26 mouse cellular contexts compared by ENCODE assay signal in the genomic region with DNA sequence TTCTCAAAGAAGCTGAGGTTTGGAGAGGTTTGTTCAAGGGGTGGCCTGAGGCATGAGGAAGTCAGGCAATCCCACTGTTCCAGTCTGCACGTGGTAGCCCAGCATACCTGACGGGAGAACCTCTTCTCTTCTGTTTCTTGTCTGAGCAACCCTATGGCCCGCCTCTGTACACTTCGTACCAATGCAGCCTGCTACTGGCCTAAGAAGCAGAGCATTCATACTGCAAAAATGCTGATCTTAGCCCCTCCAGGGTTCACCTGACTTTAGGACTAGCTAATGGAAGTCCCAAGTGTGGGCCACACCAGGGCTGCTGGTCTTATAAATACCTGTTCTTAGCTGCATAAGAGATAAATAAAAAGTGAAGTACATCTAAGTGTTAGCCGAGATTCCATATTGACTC. TPM values are rescaled to one million over a fixed set of nuclear protein-coding genes. Genes with fewer than 3 reads are reported as not detected.
DNase-seq lines count a peak whose midpoint lies in the region; ATAC-seq lines count a peak whose summit lies in the region.
"Had no signal": no experiment of that assay in that cellular context is flagged by ENCODE, and none has a peak within 500 bp of the region (broad histone marks: within the 10 kb centered on the region; RNA-seq: fewer than 3 reads in every experiment).

No protein-coding gene starts in this region.

- H3K27ac ChIP-seq in midbrain, embryonic 11.5 days (ENCODE audit: low read depth, low read length): no peak overlapping the region
- H3K27ac ChIP-seq in midbrain, embryonic 16.5 days (ENCODE audit: low read length): no peak overlapping the region
- H3K27ac ChIP-seq: embryonic facial prominence, embryonic 10.5 days; embryonic facial prominence, embryonic 12.5 days; forebrain, embryonic 13.5 days had no signal

- H3K36me3 ChIP-seq in midbrain, embryonic 11.5 days (ENCODE audit: control insufficient read depth, insufficient read depth, low read length): peaks cover 19% of the 10 kb centered on the region
- H3K36me3 ChIP-seq in midbrain, embryonic 16.5 days (ENCODE audit: control insufficient read depth, insufficient read depth, low read length): peaks cover 16% of the 10 kb centered on the region

- no peak overlapping the region for H3K4me3 ChIP-seq in midbrain, embryonic 11.5 days (ENCODE audit: low read depth, low read length)
- H3K4me3 ChIP-seq in midbrain, embryonic 16.5 days (ENCODE audit: low read depth, low read length): no peak overlapping the region
- H3K4me3 ChIP-seq: embryonic facial prominence, embryonic 10.5 days; embryonic facial prominence, embryonic 12.5 days; forebrain, embryonic 13.5 days had no signal

- no peak overlapping the region for H3K9ac ChIP-seq in midbrain, embryonic 11.5 days (ENCODE audit: low read length)
- no peak overlapping the region for H3K9ac ChIP-seq in midbrain, embryonic 16.5 days (ENCODE audit: low read depth, low read length)
- H3K9ac ChIP-seq: embryonic facial prominence, embryonic 12.5 days; forebrain, embryonic 13.5 days had no signal

- H3K4me1 ChIP-seq in midbrain, embryonic 11.5 days (ENCODE audit: control insufficient read depth, insufficient read depth, low read length): no peaks in the 10 kb centered on the region
- H3K4me1 ChIP-seq in midbrain, embryonic 16.5 days (ENCODE audit: control insufficient read depth, insufficient read depth, low read length): no peaks in the 10 kb centered on the region
- H3K4me1 ChIP-seq: embryonic facial prominence, embryonic 10.5 days; embryonic facial prominence, embryonic 12.5 days had no signal

- H3K27me3 ChIP-seq in midbrain, embryonic 11.5 days (ENCODE audit: control insufficient read depth, insufficient read depth, low read length): no peaks in the 10 kb centered on the region
- H3K27me3 ChIP-seq in midbrain, embryonic 16.5 days (ENCODE audit: control insufficient read depth, insufficient read depth, low read depth, low read length): no peaks in the 10 kb centered on the region
- H3K27me3 ChIP-seq: CH12.LX; embryonic facial prominence, embryonic 12.5 days; forebrain, embryonic 13.5 days; Patski had no signal

- ATAC-seq in midbrain, embryonic 11.5 days (ENCODE audit: low FRiP score): no peak
- no peak for ATAC-seq in midbrain, embryonic 16.5 days
- ATAC-seq: activated CD4-positive, CD25-positive, alpha-beta regulatory T cell, adult 4 months; CD4-positive, CD25-positive, alpha-beta regulatory T cell, adult 4 months; forebrain, embryonic 13.5 days; Patski had no signal

- 91% methylated on average over 5 of the region's 5 CpGs for WGBS in midbrain, embryonic 11.5 days
- WGBS in midbrain, embryonic 16.5 days: 79% methylated on average over 5 of the region's 5 CpGs

- H3K9me3 ChIP-seq in midbrain, embryonic 11.5 days (ENCODE audit: control insufficient read depth, low read length): no peaks in the 10 kb centered on the region
- H3K9me3 ChIP-seq in midbrain, embryonic 16.5 days (replicated peaks; ENCODE audit: control insufficient read depth, low read length, poor library complexity, severe bottlenecking): no peaks in the 10 kb centered on the region
- H3K9me3 ChIP-seq: embryonic facial prominence, embryonic 10.5 days; embryonic facial prominence, embryonic 12.5 days; forebrain, embryonic 13.5 days; G1E had no signal

- DNase-seq in kidney, adult 11 months: peak; percentile 23
- DNase-seq in kidney, adult 18-20 months: no peak
- DNase-seq in kidney, adult 8-10 months: peak; percentile 22 to 33
- no peak for DNase-seq in kidney, postnatal 4 days
- peak; percentile 21 for DNase-seq in kidney, postnatal 14 days
- DNase-seq in kidney, postnatal 10 days: no peak
- DNase-seq in midbrain, embryonic 11.5 days (ENCODE audit: low spot score, missing footprints): peak; percentile 59
- DNase-seq: adrenal gland, adult 8-10 months; adrenal gland, postnatal 14 days; adrenal gland, postnatal 36 days; B cell, adult 2 months; cerebellum, adult 11-12 months; cerebellum, adult 2 months; cerebellum, adult 9-10 months; cerebellum, postnatal 10 days; cerebellum, postnatal 25 days had no signal

- H3K4me2 ChIP-seq in midbrain, embryonic 11.5 days: no peak overlapping the region
- no peak overlapping the region for H3K4me2 ChIP-seq in midbrain, embryonic 16.5 days (ENCODE audit: low read length)
- H3K4me2 ChIP-seq: embryonic facial prominence, embryonic 12.5 days; forebrain, embryonic 13.5 days had no signal

RNA-seq across cellular contexts. Expression of gene Mrpl37, which starts 8.3 kb away (rescaled TPM):
- polyA plus RNA-seq in midbrain, embryonic 11.5 days (2014; fragmentation: Nextera tagmentation; extraction: Ambion mirVana): 106 and 112 TPM in 2 replicates
- 74.1 and 77.3 TPM in 2 replicates for polyA plus RNA-seq in midbrain, embryonic 16.5 days (2015; fragmentation: Nextera tagmentation; extraction: Ambion mirVana)

RNA-seq across cellular contexts. Expression of gene Cyb5rl, which starts 8.4 kb away (rescaled TPM):
- 5.6 TPM in 2 replicates for polyA plus RNA-seq in midbrain, embryonic 11.5 days (2014; fragmentation: Nextera tagmentation; extraction: Ambion mirVana)
- polyA plus RNA-seq in midbrain, embryonic 16.5 days (2015; fragmentation: Nextera tagmentation; extraction: Ambion mirVana): 4.1 and 7.2 TPM in 2 replicates

RNA-seq across cellular contexts. Expression of gene Cdcp2, which starts 38.3 kb away (rescaled TPM):
- polyA plus RNA-seq in midbrain, embryonic 11.5 days (2014; fragmentation: Nextera tagmentation; extraction: Ambion mirVana): 0.11 and 0.29 TPM in 2 replicates
- polyA plus RNA-seq in midbrain, embryonic 16.5 days (2015; fragmentation: Nextera tagmentation; extraction: Ambion mirVana): not detected in 2 replicates
- polyA plus RNA-seq: activated CD4-positive, CD25-positive, alpha-beta regulatory T cell, adult 4 months; CD4-positive, CD25-positive, alpha-beta regulatory T cell, adult 4 months; cerebellum, adult 2 months; cortical plate, adult 2 months; forebrain, embryonic 13.5 days; G1E; Patski had no signal

Comparison
In these comparisons a context has a peak if more than half of its experiments do, and no peak if none do; other contexts are left out.
1. DNase-seq: peak in kidney, adult 11 months (single experiment), kidney, adult 8-10 months (2 of 2), kidney, postnatal 14 days (single experiment) and midbrain, embryonic 11.5 days (single experiment); none in kidney, adult 18-20 months (single experiment), kidney, postnatal 4 days (0 of 2) and kidney, postnatal 10 days (single experiment).